Mouse (Mus musculus): Measurements from ENCODE around the gene Minos1.
A peak's percentile ranks its signal among the peaks of the same experiment; 100 is the strongest.

The Minos1 gene

GRCm38 (mm10) chr4:139144577-139144976 lies 13.7 kb upstream of the Minos1 start:
- peak; percentile 39 for DNase-seq (ENCODE audit: low spot score)

- DNase-seq (ENCODE audit: low spot score) = no peak
These were observed 12.1 kb upstream of the Minos1 start for GRCm38 (mm10) chr4:139142985-139143384.

GRCm38 (mm10) chr4:139141785-139142184 lies 10.9 kb upstream of the Minos1 start:
- DNase-seq (ENCODE audit: low spot score) = no peak

- DNase-seq (ENCODE audit: low spot score) = no peak
These were observed 9.4 kb upstream of the Minos1 start for GRCm38 (mm10) chr4:139140267-139140666.

- DNase-seq (ENCODE audit: low spot score) = no peak
These were observed 5.1 kb upstream of the Minos1 start for GRCm38 (mm10) chr4:139136011-139136410.

GRCm38 (mm10) chr4:139133109-139133508 lies 2.2 kb upstream of the Minos1 start:
- no peak for DNase-seq (ENCODE audit: low spot score)

GRCm38 (mm10) chr4:139131858-139132672 lies 1.2 kb upstream of the Minos1 start:
- no peak for DNase-seq (ENCODE audit: low spot score)

- peak; percentile 75 for DNase-seq (ENCODE audit: low spot score)
These were observed 860 bp downstream of the Minos1 start for GRCm38 (mm10) chr4:139129806-139130700.

GRCm38 (mm10) chr4:139126475-139126874 lies 4.4 kb downstream of the Minos1 start:
- DNase-seq (ENCODE audit: low spot score) = no peak

- no peak for DNase-seq (ENCODE audit: low spot score)
These were observed 6.0 kb downstream of the Minos1 start for GRCm38 (mm10) chr4:139124940-139125339.

GRCm38 (mm10) chr4:139122557-139122956 lies 8.4 kb downstream of the Minos1 start:
- no peak for DNase-seq (ENCODE audit: low spot score)

GRCm38 (mm10) chr4:139120998-139121397 lies 9.9 kb downstream of the Minos1 start:
- no peak for DNase-seq (ENCODE audit: low spot score)

- DNase-seq (ENCODE audit: low spot score) = no peak
These were observed 10.6 kb downstream of the Minos1 start for GRCm38 (mm10) chr4:139120281-139120814.

- no peak for DNase-seq (ENCODE audit: low spot score)
These were observed 14.4 kb downstream of the Minos1 start for GRCm38 (mm10) chr4:139116356-139117063.

GRCm38 (mm10) chr4:139115721-139116120 lies 15.2 kb downstream of the Minos1 start:
- no peak for DNase-seq (ENCODE audit: low spot score)

- DNase-seq (ENCODE audit: low spot score) = no peak
These were observed 18.4 kb downstream of the Minos1 start for GRCm38 (mm10) chr4:139112482-139112881.

- no peak for DNase-seq (ENCODE audit: low spot score)
These were observed 19.5 kb downstream of the Minos1 start for GRCm38 (mm10) chr4:139111421-139111820.

GRCm38 (mm10) chr4:139110858-139111257 lies 20.1 kb downstream of the Minos1 start:
- DNase-seq (ENCODE audit: low spot score) = no peak

GRCm38 (mm10) chr4:139105453-139105852 lies 25.5 kb downstream of the Minos1 start:
- DNase-seq (ENCODE audit: low spot score) = peak; percentile 69

GRCm38 (mm10) chr4:139101546-139101945 lies 29.4 kb downstream of the Minos1 start:
- peak; percentile 67 for DNase-seq (ENCODE audit: low spot score)

GRCm38 (mm10) chr4:139100326-139100725 lies 30.6 kb downstream of the Minos1 start:
- no peak for DNase-seq (ENCODE audit: low spot score)

GRCm38 (mm10) chr4:139096201-139096600 lies 34.7 kb downstream of the Minos1 start:
- DNase-seq (ENCODE audit: low spot score) = no peak
